Mouse (Mus musculus): ENCODE measurements around the gene Rftn1.

Gene Rftn1

GRCm38 (mm10) chr17:50014708-50015107 is 175.8 kb downstream of the Rftn1 start:
- DNase-seq = no peak

GRCm38 (mm10) chr17:50013848-50014247 is 176.6 kb downstream of the Rftn1 start:
- no peak for DNase-seq

DNA sequence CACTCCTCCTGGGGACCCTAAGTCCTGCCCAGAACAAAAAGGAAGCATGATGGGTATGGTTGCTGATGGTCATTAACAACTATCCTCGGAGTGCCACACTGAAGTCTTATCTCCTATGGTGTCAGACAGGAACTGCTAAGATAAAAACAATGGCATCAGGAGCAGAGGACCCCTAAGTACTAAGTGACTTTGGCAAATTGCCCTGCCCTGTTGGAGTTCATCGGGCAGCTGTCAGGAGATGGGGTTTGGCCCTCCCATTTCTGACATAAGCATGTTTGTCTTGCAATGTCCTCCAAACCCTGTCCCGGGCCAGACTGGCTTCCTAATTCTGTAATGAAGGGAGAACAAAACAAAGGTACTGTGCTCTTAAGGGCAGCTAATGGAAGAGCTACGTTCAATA is 180.4 kb downstream of the Rftn1 start:
- DNase-seq = no peak

- DNase-seq = no peak
Measured at GRCm38 (mm10) chr17:50006721-50007351, 183.6 kb downstream of the Rftn1 start.

DNA sequence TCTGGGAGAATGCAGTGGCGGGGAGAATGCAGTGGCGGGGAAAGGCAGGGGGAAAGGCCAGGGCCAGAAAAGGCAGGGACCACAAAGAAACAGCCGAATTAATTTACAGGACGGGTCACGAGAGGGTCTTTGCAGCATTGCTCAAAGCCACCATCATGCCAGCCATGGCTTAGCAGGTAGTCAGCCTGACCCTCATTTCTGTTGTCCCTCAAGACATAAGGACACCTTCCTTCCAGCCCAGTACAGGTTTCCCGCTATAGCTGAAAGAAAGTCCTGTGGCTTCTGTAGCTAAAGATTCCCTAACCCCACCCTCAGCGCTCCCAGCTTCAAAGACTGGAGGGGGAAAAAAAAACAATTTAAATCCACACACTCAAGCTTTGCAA is 184.1 kb downstream of the Rftn1 start:
- DNase-seq = no peak

DNA sequence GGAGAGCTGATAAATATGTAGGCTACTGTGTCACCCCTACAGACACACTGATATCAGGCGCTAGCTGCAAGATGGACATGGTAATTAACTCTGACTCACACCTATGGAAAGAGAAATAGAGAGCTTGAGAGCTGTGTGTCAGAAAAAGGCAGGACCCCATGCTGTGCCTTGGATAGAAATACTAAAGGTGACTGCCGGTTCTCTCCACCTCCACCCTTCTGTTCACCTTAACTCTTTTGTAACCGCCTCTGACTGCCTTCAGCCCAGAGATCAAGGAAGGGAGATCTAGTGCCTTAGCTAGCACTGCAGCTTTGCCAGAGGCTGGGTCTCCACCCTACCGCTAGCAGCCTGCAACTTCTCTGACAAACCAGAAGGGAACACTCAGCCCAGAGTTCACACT is 187.3 kb downstream of the Rftn1 start:
- DNase-seq = no peak

- DNase-seq = no peak
Measured at GRCm38 (mm10) chr17:50002171-50002570, 188.3 kb downstream of the Rftn1 start.

GRCm38 (mm10) chr17:50001754-50002153 is 188.7 kb downstream of the Rftn1 start:
- DNase-seq = no peak

DNA sequence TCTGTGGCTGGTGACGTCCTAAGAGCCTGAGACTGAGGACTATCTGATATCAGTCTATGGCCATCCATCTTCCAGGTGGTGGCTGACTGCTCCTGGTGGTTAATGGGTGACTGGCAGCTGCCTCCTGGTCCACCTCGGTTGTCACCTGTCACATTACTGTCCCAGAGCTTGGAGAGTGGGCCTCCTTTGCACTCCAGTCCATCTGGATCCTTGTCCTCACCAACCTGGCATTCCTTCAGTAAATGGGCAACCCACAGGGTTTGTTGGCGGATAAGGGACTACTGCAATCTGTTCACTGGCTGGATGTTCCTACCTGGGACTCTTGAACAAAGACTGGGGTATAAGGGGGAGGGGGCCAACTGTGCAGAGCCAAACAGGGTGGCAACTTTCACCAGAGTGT is 189.9 kb downstream of the Rftn1 start:
- DNase-seq = no peak

GRCm38 (mm10) chr17:49996626-49997152 is 193.8 kb downstream of the Rftn1 start:
- peak in 1 of 2 experiments; percentile 8 for DNase-seq

GRCm38 (mm10) chr17:49996097-49996496 is 194.4 kb downstream of the Rftn1 start:
- DNase-seq = no peak

GRCm38 (mm10) chr17:49995226-49995625 is 195.2 kb downstream of the Rftn1 start:
- no peak for DNase-seq

- DNase-seq = no peak
Measured at GRCm38 (mm10) chr17:49993631-49994030, 196.8 kb downstream of the Rftn1 start.

DNA sequence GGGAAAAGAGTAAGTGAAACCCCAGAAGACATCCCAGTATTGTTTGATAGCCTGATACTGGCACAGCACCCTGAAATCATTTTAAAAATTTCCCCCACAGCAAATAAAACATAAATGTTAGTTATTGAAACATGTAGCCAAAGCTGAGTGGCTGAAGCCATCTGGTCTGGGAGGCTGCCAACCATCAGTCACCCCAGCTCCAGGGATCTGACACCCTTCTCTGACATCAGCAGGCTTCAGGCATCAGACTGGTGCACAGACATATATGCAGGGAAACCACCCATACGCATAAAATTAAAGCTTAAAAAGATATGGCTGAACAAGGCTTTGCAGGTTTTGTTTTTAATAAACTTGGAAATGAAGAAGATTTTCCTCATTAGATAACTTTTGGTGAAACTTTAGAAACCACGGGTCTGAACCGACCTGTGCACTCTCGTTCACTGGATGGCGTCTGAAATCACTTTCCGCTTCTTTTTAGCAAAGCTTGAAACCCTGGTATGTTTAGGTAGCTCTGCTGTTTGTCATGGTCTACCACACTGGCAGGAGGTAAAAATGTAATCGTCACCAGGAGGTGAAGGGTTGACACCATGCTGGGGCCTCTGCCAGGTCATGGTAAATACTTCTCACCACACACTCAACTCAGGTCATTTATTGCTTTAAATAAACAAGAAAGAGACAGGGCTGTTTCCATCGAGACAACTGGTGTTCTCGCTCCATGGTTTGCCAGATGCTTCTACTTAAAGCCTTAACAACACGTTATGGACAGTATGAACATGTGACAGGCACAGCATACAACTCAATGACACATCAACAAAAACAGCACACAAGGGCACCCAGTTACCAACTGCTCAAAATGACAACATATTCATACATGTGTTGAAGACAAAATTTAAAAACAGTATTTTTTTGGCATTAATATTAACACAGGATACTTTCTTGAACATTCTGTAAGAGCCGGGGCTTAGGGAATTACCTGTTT is 197.6 kb downstream of the Rftn1 start:
- no peak for DNase-seq

DNA sequence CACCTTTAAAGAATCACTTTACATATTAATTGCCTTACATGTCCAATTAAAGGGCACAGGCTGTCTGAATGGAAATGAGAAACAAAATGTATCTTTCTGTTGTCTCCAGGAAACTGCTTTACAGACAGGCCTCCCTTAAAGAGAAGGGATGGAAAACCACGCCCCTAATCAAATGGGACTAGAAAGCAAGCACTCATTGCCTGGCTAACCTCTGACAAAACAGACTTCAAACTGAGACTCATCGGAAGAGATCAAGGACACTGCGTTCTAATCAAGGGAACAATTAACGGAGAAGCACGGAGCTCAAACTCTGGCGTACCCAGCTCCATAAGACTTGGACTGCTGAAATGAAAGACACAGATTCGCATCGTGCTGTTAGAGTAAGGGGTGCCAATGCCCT is 200.9 kb downstream of the Rftn1 start:
- no peak for DNase-seq

- no peak for DNase-seq
Measured at GRCm38 (mm10) chr17:49987095-49987494, 203.4 kb downstream of the Rftn1 start.

- DNase-seq = no peak
Measured at GRCm38 (mm10) chr17:49983478-49983877, 207.0 kb downstream of the Rftn1 start.

DNA sequence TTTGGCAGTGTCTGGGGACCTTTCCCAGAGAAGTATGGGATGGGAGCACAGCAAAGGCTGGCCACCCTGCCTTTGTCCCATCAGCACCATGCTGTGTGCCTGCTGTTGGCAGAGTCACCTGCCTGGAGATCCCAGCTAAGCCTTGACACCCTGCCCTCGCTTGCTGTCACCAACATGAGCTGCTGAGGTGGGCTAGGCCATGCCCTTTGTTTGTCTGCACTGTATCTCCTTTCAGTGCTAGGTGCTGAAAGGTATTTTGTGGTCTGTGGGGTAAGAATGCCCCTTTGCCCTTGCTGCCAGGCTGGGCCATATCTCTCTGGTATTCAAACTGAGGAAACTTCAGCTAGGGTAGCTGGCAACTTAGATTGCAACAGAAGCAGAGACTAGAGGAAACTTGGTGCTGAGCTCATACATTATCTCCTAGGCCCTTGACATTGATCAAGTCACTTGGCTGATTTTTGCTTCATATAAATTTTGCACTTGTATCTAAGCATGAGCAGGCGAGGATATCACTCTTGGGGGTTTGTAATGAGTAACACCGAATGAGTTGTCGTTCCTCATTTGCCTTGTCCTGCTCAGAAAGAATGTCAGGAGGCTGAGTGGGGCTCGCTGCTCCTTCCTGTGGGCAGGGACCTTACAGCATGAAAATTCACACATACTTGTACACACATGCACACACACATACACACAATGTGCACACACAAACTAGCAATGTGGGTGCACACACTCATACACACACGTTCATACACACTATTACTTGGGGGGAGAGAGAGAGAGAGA is 207.7 kb downstream of the Rftn1 start:
- no peak for DNase-seq

DNA sequence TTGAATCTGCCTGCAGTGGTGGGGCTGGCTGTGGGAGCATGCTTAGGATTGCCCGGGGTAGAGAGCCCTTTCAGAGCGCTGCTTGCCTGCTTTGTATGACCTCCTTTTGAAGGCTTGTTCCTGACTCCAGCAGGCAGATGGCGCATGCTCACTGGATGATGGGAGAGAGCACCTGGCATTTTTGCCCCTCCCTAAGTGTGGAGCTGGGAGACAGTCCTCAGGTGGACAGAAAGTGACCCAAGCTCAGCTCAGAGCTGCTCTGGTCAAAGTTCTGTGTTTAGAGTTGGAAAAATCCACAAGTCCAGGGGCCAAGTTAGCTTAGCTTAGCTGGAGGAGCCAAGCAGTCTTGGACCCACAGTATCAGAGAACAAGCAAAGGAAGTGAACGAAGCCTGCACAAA is 208.9 kb downstream of the Rftn1 start:
- no peak for DNase-seq

- no peak for DNase-seq
Measured at GRCm38 (mm10) chr17:49979761-49980285, 210.7 kb downstream of the Rftn1 start.

GRCm38 (mm10) chr17:49977424-49977790 is 213.1 kb downstream of the Rftn1 start:
- DNase-seq = no peak

- no peak for DNase-seq
Measured at GRCm38 (mm10) chr17:49976678-49977423, 213.6 kb downstream of the Rftn1 start.

Measured in kidney, adult 8-10 months (tissue).